Mouse (Mus musculus) cerebellum, adult 2 months (tissue): Measurements from ENCODE around the gene Gm32687. TPM values are rescaled to one million over a fixed set of nuclear protein-coding genes. Genes with fewer than 3 reads are reported as not detected.
"Not testable (repeated sequence)": the region's sequence is repeated elsewhere in the genome, so short reads cannot be mapped to it uniquely, and the experiment has no call there.

ENCODE experiments used
- DNase-seq, 2 experiments: peaks; one replicate each; pipeline ENCODE4 v3.0.0; 2021
- H3K27ac ChIP-seq: fragments of 200-500 bp; 2 replicates; pipeline ENCODE4 v1.5.1; 2012; ENCODE audit warnings: low read length, control low read depth, inconsistent platforms; ENCODE audit not compliant: insufficient read depth
- H3K27me3 ChIP-seq: fragments of 200-500 bp; 2 replicates; pipeline ENCODE4 v1.6.1; 2012; ENCODE audit warnings: inconsistent platforms, mild to moderate bottlenecking, low read length, moderate library complexity; ENCODE audit not compliant: control insufficient read depth, insufficient read depth
- H3K4me1 ChIP-seq: fragments of 200-500 bp; 2 replicates; pipeline ENCODE4 v1.6.1; 2011; ENCODE audit warnings: low read length; ENCODE audit not compliant: control insufficient read depth, insufficient read depth
- H3K4me3 ChIP-seq: fragments of 200-500 bp; replicated peaks from 2 replicates; pipeline ENCODE3; 2011; ENCODE audit warnings: mild to moderate bottlenecking, low read depth, low read length, control low read depth; ENCODE audit not compliant: insufficient read depth
- WGBS: fragments of 180-500 bp; shearing (Covaris S2); methylation state at CpG from one replicate; pipeline ENCODE4 v1.1.7; 2018; 5-methylcytosine and 5-hydroxymethylcytosine counted together
- polyA plus RNA-seq: library from polyadenylated mRNA; depleted of rRNA; stranded (reverse); fragments of >200 nt; gene quantifications from 2 replicates; pipeline ENCODE4 v1.2.3, GENCODE M21; 2012; rRNA removed

Gene Gm32687
- 5.7 and 6.1 TPM in 2 replicates for polyA plus RNA-seq

DNA sequence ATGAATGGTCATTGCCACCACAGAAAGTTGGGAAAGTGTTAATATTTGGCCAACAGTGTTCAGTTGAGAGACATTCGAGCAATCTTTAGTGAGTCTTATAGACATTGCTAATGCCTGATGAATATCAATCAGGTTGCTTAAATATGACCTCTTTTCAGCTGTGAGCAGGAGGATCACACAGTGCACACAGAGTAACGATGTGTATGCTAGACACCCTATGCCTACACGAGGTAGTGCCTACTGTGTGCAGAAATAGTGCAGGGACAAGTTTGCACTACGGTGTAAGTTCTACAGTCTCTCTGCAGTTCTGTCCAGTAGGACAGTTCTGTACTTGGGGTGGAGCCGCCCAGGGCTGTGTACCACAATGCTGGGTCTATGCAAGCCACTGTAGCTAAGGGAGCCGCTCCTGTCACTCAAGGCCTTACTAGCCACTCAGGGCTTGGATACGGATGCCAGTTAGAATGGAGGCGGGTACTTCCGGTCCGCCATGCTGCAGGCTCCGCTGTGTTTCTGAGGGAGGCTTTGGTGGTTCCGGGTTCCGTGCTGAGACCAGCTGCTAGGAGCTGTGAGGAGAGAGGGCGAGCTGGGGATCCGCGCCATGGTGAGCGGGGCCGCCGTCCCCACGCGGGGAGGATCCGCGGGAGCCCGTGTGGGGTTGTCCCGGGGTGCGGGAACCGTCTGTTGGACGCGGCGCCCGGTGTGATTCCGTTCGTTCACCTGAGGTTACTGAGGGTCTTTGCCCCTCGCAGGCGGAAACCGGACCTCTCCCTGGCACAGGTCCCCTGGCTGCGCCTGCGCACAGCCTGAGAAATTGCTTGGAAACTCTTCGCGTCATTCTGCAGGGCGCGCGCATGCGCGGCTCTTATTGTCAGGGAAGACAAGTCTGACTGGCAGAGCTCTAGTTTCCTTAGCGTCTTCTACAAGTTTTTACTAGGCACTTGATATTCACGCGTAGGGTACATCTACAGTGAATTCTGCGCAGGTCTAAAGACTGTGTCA lies at the start of gene Gm32687:
TSS of gene Gm32687 (plus strand) at position 526 of the 999 bp plus-strand sequence.
- H3K27me3 ChIP-seq, H3K4me3 ChIP-seq, H3K27ac ChIP-seq, H3K4me1 ChIP-seq: not testable (repeated sequence)
- DNase-seq = peak; percentile 17 to 24
- WGBS = 23% methylated on average over 5 of the region's 49 CpGs

DNA sequence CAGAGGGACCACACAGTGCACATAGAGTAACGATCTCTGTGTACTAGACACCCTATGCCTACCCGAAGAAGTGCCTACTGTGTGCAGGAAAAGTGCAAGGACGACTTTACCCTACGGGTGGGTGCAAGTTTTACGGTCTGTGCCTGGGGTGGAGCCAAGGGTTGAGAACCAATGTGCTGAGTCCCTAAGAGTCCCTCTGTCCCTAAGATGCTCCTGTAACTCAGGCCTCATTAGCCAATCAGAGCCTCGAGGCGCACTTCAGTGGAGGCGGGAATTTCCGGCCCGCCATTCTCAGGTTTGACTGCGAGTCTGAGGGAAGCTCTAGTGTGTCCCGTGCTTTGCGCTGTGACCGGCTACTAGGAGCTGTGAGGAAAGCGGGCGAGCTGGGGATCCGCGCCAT lies 17.5 kb upstream of the Gm32687 start:
- H3K4me1 ChIP-seq, H3K4me3 ChIP-seq, H3K27ac ChIP-seq, DNase-seq, H3K27me3 ChIP-seq: not testable (repeated sequence)
- WGBS = no CpG with 5 or more reads among the region's 18 CpGs

DNA sequence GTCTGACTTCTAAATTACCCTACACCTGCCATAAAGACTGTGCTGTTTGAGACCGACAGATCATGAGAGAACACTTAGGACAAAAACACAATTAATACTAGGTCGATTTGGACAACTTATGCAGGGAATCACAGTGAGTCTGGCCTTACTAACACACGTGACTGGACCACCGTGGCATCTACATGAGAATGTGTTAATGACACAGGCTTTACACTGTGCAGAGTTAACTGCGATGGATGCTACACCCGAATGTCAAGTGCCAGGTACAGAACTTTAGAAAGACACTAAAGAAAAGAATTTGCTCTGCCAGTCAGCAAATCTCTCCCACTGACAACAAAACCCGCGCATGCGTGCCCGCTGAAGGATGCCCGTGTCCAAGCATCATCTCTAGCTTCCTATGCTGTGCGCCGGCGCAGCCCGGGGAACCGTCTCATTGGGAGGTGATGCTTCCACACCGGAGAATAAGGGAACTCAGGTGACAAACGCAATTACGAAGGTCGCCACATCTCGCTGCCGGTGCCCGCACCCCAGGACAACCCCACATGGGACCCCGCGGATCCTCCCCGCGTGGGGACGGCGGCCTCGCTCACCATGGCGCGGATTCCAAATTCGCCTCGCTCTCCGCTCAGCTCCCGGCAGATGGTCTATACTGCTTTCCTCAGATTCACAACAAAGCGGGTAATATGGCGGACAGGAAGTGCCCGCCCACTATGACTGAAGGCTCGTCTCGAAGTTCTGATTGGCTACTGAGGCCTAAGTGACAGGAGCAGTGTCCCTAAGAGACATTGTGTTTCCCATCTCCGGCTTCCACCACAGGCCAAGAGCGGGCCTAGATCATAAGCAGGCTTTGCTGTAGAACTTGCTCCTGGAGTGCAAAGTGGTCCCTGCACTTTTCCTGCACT lies 66.4 kb downstream of the Gm32687 start, which contains the start of gene Zfp781:
TSS of gene Zfp781 (minus strand) at position 639 of the 902 bp plus-strand sequence.
- not testable (repeated sequence) for H3K27me3 ChIP-seq, DNase-seq, H3K27ac ChIP-seq, H3K4me1 ChIP-seq, H3K4me3 ChIP-seq
- WGBS = no CpG with 5 or more reads among the region's 43 CpGs

Other genes with a start within 250 kb of the Gm32687 start
- 35.4 and 38.5 TPM in 2 replicates for gene Sirt6, start 236.1 kb upstream of the Gm32687 start, polyA plus RNA-seq
- gene Ankrd24, start 235.4 kb upstream of the Gm32687 start, polyA plus RNA-seq = 121 and 130 TPM in 2 replicates
- gene Gm10778, start 214.9 kb upstream of the Gm32687 start, polyA plus RNA-seq = 3.8 and 4.2 TPM in 2 replicates
- gene Zfp433, start 159.1 kb upstream of the Gm32687 start, polyA plus RNA-seq = 4.9 and 6.6 TPM in 2 replicates
- 9.7 and 11.5 TPM in 2 replicates for gene Gm3055, start 92.8 kb upstream of the Gm32687 start, polyA plus RNA-seq
- 0.78 and 0.79 TPM in 2 replicates for gene Gm4767, start 51.7 kb upstream of the Gm32687 start, polyA plus RNA-seq
- 3.4 and 4.2 TPM in 2 replicates for gene Zfp781, start 66.5 kb downstream of the Gm32687 start, polyA plus RNA-seq
- 6.0 and 6.4 TPM in 2 replicates for gene Zfp873, start 184.2 kb downstream of the Gm32687 start, polyA plus RNA-seq
- 2.5 and 2.9 TPM in 2 replicates for gene BC024063, start 219.4 kb downstream of the Gm32687 start, polyA plus RNA-seq